Mouse (Mus musculus) thymus, adult 2 months (tissue): ENCODE data around the gene Cept1. TPM values are rescaled to one million over a fixed set of nuclear protein-coding genes. Genes with fewer than 3 reads are reported as not detected.

Source experiments
- DNase-seq: peaks from one replicate; pipeline ENCODE4 v3.0.0; 2021
- H3K27ac ChIP-seq: fragments of 200-500 bp; 2 replicates; pipeline ENCODE4 v1.5.1; 2012; ENCODE audit warnings: low read length, control low read depth; ENCODE audit not compliant: control insufficient read depth, insufficient read depth
- H3K27me3 ChIP-seq: fragments of 200-500 bp; 2 replicates; pipeline ENCODE4 v1.6.1; 2012; ENCODE audit warnings: mild to moderate bottlenecking, low read length, moderate library complexity, mixed read lengths; ENCODE audit not compliant: control insufficient read depth, insufficient read depth
- H3K36me3 ChIP-seq: fragments of 200-500 bp; 2 replicates; pipeline ENCODE4 v1.6.1; 2012; ENCODE audit warnings: mild to moderate bottlenecking, low read length, moderate library complexity; ENCODE audit not compliant: control insufficient read depth, insufficient read depth
- H3K4me1 ChIP-seq: fragments of 200-500 bp; replicated peaks from 2 replicates; pipeline ENCODE4 v1.6.1; 2012; ENCODE audit warnings: low read length; ENCODE audit not compliant: control insufficient read depth, insufficient read depth
- H3K4me3 ChIP-seq: fragments of 200-500 bp; 2 replicates; pipeline ENCODE4 v1.5.1; 2012; ENCODE audit warnings: mild to moderate bottlenecking, low read length, control low read depth, moderate library complexity; ENCODE audit not compliant: control insufficient read depth, insufficient read depth
- CTCF ChIP-seq: fragments of 200-500 bp; IDR thresholded peaks from 2 replicates; pipeline ENCODE4 v1.5.1; 2012; ENCODE audit warnings: mild to moderate bottlenecking, control low read depth, low read length, moderate library complexity, borderline replicate concordance; ENCODE audit not compliant: control insufficient read depth, poor library complexity, insufficient read depth; ENCODE audit errors: extremely low read depth
- POLR2A ChIP-seq: fragments of 200-500 bp; IDR thresholded peaks from 2 replicates; pipeline ENCODE4 v1.6.1; 2012; ENCODE audit warnings: mild to moderate bottlenecking, low read length, control low read depth, moderate library complexity; ENCODE audit not compliant: control insufficient read depth, poor library complexity, insufficient read depth; ENCODE audit errors: extremely low read depth
- WGBS: fragments of 180-500 bp; shearing (Covaris S2); methylation state at CpG from one replicate; pipeline ENCODE4 v1.1.7; 2018; 5-methylcytosine and 5-hydroxymethylcytosine counted together
- polyA plus RNA-seq: library from polyadenylated mRNA; depleted of rRNA; stranded (reverse); fragments of >200 nt; gene quantifications from 2 replicates; pipeline ENCODE4 v1.2.3, GENCODE M21; 2012

The Cept1 gene
- polyA plus RNA-seq, 1 experiment, result 24.4 TPM

GRCm38 (mm10) chr3:106496045-106496721 is 51.4 kb downstream of the Cept1 start:
- Histone ChIP-seq H3K36me3 (peaks cover 18% of the 10 kb centered on the region), H3K27me3 (no peaks in the 10 kb centered on the region), H3K4me3 (no peak overlapping the region), H3K4me1 (0 out of 2 replicates have a peak, but pooled peaks cover 3% of the 10 kb centered on the region), H3K27ac (no peak overlapping the region)
- TF ChIP-seq CTCF (no peak), POLR2A (no peak)
- 75% methylated on average over 4 of the region's 4 CpGs for WGBS
- DNase-seq, result no peak

- H3K36me3 ChIP-seq, result peaks cover 11% of the 10 kb centered on the region
- WGBS, result 95% methylated on average over 1 of the region's 1 CpGs
- H3K27me3 ChIP-seq, result no peaks in the 10 kb centered on the region
- H3K27ac ChIP-seq, result no peak overlapping the region
- no peak for DNase-seq
- 0 out of 2 replicates have a peak, but pooled peaks cover 3% of the 10 kb centered on the region for H3K4me1 ChIP-seq
- TF ChIP-seq POLR2A, result no peak
- TF ChIP-seq CTCF, result no peak
- H3K4me3 ChIP-seq, result no peak overlapping the region
Measured at GRCm38 (mm10) chr3:106495346-106496044, 52.1 kb downstream of the Cept1 start.

GRCm38 (mm10) chr3:106494417-106494950 is 53.1 kb downstream of the Cept1 start:
- WGBS, result 98% methylated on average over 1 of the region's 1 CpGs
- 0 out of 2 replicates have a peak, but pooled peaks cover 3% of the 10 kb centered on the region for H3K4me1 ChIP-seq
- H3K4me3 ChIP-seq, result no peak overlapping the region
- DNase-seq, result no peak
- TF ChIP-seq POLR2A (no peak), CTCF (no peak)
- peaks cover under 1% of the 10 kb centered on the region; the same call in 1 of the 2 replicates for H3K36me3 ChIP-seq
- no peak overlapping the region for H3K27ac ChIP-seq
- no peaks in the 10 kb centered on the region for H3K27me3 ChIP-seq

GRCm38 (mm10) chr3:106493882-106494281 is 53.7 kb downstream of the Cept1 start:
- Histone ChIP-seq H3K4me1 (0 out of 2 replicates have a peak, but pooled peaks cover 3% of the 10 kb centered on the region), H3K27ac (no peak overlapping the region), H3K36me3 (no peaks in the 10 kb centered on the region; the same call in 1 of the 2 replicates), H3K27me3 (no peaks in the 10 kb centered on the region), H3K4me3 (no peak overlapping the region)
- no peak for DNase-seq
- TF ChIP-seq CTCF, result no peak
- TF ChIP-seq POLR2A, result no peak
- 87% methylated on average over 3 of the region's 3 CpGs for WGBS

GRCm38 (mm10) chr3:106493202-106493601 is 54.4 kb downstream of the Cept1 start:
- Histone ChIP-seq H3K4me1 (peaks cover 7% of the 10 kb centered on the region; the same call in 1 of the 2 replicates), H3K4me3 (no peak overlapping the region), H3K27me3 (no peaks in the 10 kb centered on the region), H3K27ac (no peak overlapping the region), H3K36me3 (no peaks in the 10 kb centered on the region; the same call in 1 of the 2 replicates)
- no peak for DNase-seq
- 90% methylated on average over 8 of the region's 8 CpGs for WGBS
- TF ChIP-seq CTCF, result no peak
- TF ChIP-seq POLR2A, result no peak

GRCm38 (mm10) chr3:106492723-106493122 is 54.9 kb downstream of the Cept1 start:
- WGBS, result 98% methylated on average over 1 of the region's 1 CpGs
- peaks cover 7% of the 10 kb centered on the region; the same call in 1 of the 2 replicates for H3K4me1 ChIP-seq
- H3K27me3 ChIP-seq, result no peaks in the 10 kb centered on the region
- no peaks in the 10 kb centered on the region; the same call in 1 of the 2 replicates for H3K36me3 ChIP-seq
- no peak for DNase-seq
- TF ChIP-seq CTCF (no peak), POLR2A (no peak)
- no peak overlapping the region for H3K4me3 ChIP-seq
- 0 out of 2 replicates have a peak overlapping the region, but pooled peaks have one; percentile 21 for H3K27ac ChIP-seq
